Mouse (Mus musculus): Measurements from ENCODE around the gene Tango6. TPM values are rescaled to one million over a fixed set of nuclear protein-coding genes. Genes with fewer than 3 reads are reported as not detected.
"Not testable (repeated sequence)": the region's sequence is repeated elsewhere in the genome, so short reads cannot be mapped to it uniquely, and the experiment has no call there.

Gene Tango6
- total RNA-seq, 2 experiments from 2014 or later = 2.0 to 3.5 TPM

DNA sequence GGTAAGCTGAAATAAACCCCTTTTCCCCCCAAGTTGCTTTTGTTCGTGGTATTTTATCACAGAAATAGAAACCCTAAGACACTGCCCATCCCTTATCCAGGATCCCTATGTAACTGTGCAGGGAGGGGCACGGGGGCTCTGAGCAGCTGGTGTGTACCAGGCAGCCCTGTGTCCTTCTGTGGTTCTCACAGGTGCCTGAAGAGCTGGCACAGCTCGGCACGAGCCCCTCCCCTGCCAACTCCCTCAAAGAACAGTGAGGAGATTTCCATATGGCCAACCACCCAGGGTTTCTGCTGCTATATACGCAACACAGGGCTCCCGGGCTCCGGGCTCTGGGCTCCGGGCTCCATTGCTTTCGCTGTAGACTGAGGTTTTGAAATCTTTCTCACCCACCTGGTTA, 182.5 kb downstream of the Tango6 start:
- ATAC-seq (replicated peaks; ENCODE audit: low FRiP score, poor library complexity, severe bottlenecking) = no peak

DNA sequence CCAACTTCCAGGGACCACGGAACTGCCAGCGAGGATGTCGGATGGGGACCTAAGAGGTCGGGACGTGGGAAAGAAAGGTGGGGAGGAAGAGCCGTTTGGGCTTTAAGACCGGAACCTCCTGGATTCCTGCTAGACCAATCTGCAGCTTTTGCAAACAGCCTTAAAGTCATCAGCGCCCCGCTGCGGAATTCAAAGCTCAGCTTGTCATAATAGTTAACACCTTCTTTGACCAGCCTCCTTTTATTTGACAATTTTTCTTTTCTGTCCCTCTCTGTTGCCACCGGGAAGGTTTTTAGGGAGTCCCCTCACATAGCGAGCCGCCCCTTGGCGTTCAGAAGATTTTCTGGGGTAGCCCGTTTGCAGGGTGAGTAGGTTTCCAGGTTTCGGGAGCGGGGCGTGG, 187.2 kb downstream of the Tango6 start, which contains the start of gene Has3:
TSS of gene Has3 (plus strand) at position 192 of the 400 bp plus-strand sequence.
- ATAC-seq (replicated peaks; ENCODE audit: low FRiP score, poor library complexity, severe bottlenecking) = no peak

DNA sequence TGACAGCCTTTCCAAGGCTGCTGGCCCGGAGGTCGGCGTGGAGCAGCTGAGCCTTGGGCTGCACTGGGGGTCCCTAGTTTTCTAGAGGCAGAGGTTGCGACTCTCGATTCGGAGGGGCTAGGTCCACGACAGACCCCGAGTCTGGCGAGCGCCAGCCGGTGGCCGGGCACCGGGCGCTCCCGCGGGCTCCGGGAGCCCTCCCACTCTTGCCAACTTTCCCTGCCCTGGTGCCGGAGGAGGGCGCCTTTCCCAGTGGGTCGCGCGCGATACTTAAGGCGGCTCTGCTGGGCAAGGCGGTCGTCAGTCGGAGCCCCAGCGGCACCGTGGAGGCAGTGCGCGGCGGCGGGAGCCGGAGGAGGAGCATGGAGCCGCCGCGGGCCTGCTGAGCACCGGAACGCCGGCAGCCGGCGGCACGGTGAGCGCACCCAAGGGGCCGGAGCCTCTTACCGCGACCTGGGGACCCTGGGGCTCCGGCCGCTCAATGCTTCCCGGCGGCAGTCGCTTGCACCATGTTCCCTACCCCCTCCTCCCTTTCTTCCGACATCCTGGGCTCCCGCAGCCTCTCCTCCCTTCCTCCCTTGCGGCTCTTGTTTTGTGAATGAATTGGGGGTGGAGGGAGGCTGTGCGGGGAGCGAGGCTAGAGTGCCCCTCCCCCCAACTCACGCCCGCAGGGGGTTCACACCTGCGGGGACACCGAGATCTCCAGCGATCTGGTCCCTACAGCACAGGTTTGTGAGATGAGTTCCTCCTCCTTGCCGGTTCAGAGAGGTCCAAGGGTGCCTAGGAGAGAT, 187.9 kb downstream of the Tango6 start:
- no peak for ATAC-seq (replicated peaks; ENCODE audit: low FRiP score, poor library complexity, severe bottlenecking)

DNA sequence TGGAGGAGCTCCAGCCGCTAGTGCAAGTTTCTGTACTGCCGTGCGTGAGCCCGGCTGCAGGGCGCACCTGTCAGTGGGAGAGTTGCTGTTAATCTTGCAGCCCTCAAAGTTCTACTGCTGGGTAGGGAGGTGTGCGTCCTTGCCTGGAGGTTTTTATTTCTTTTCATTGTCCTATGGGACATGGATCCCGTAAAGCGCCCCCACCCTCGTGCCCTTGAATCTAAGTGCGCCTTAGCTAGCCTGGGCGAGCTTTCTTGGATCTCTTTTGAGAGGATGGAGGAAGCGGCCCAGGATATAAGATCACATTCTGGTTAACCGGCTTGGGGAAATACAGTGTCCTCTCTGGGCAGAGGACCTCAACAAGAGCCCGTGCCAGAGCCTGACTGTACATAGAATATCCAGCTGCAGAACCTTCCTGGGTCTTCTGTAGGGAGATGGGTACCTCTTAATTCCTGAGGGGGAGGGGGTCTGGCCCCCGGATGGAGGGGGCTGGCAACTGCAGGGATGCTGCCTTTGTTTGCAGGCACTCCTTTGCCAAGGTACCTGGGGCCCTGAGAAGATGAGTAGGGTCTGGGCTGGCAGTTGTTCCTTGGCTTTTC, 188.6 kb downstream of the Tango6 start:
- ATAC-seq (replicated peaks; ENCODE audit: low FRiP score, poor library complexity, severe bottlenecking) = no peak

DNA sequence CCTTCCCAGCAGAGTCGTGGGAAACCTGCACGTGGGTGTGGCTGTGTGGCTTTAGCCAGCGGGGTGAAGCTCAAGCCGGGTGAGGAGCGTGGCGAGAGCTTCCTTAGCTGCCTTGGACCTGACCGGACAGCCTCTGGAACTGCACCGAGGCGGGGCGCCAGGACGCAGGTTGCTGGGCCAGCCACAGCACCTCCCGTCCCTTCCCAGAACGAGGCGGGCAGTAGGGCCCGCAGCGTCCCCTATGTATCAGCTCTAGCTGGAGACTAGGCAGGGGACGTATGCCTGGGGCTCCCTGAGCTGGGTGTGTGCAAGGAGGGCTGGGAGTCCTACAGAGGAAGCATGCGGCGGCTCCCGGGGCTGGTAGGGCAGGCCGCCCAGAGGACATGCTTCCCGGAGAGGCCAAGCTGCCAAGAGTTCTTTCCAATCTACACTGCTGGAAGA, 189.1 kb downstream of the Tango6 start:
- ATAC-seq (replicated peaks; ENCODE audit: low FRiP score, poor library complexity, severe bottlenecking) = no peak

DNA sequence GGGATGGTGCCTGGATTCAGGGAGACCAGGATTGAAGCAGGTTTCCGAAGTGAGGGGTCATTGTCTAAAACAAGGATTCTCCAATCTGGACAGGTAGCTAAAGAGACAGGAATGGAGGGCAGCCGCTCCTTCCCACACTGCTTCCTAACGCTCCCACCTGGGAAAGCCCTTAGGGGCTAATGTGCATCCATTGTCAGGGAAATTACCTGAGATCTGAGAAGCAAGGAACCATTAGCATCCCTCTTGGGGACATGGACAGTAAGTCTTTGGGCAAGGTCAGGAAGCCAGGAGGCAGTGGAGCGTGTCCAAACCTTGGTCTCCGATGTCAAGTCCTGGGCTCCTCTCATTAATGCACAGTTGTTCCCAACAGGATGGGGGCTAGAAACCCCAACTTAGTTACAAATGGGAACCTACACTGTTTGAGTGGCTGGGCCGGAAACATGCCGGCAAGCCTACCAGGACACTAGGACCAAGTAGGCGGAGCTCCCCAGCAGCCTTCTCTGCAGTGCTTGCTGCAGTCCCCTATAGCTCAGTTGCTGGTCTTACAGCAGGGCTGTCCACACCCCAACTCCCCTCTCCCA, 189.7 kb downstream of the Tango6 start:
- no peak for ATAC-seq (replicated peaks; ENCODE audit: low FRiP score, poor library complexity, severe bottlenecking)

DNA sequence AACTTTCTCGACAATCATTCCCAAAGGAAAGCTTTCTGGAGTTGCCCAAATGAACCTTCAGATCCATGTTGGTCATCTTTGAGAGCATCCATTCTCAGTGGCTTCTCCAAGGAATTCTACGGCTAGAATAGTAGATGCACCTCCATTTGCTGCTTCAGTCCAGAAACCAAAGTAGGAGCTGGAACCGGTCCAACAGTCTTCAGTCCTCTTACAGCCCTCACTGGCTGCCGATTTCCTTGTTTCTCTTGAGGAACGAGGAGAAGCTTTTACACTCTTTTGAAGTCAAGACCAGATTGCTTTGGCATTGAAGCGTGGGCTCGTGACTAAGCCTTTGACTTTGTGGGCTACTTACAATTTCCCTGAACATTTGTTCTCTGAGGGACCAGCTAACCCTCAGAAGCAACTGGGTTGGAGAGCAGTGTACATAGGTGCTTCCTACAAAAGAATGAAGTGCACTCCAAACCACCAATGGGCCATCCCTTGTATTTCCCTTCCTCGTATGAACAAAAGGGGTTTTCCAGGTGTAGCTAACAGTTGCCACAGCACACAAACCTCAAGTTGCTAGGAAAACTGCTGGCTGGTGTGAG, 197.3 kb downstream of the Tango6 start:
- ATAC-seq (replicated peaks; ENCODE audit: low FRiP score, poor library complexity, severe bottlenecking) = no peak

DNA sequence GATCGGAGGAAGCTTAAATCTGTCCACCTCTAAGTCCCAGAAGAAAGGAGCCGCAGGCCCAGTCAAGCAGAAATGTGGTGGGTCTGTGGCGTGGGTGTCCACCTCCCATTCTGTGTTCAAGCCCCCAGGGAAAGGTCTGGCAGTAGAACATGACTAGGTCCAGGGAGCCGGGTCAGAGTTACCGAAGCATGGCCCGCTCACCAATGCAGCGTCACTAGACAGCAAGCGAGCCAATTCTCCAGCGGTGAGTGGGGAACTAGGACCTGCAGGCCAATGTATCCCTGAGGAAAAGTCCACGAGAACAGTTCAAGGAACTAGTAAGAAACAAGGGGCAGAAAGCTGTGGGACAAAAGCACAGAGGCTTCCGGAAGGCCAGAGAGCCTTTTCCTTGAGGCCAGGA, 201.2 kb downstream of the Tango6 start:
- not testable (repeated sequence) for ATAC-seq (replicated peaks; ENCODE audit: low FRiP score, poor library complexity, severe bottlenecking)

DNA sequence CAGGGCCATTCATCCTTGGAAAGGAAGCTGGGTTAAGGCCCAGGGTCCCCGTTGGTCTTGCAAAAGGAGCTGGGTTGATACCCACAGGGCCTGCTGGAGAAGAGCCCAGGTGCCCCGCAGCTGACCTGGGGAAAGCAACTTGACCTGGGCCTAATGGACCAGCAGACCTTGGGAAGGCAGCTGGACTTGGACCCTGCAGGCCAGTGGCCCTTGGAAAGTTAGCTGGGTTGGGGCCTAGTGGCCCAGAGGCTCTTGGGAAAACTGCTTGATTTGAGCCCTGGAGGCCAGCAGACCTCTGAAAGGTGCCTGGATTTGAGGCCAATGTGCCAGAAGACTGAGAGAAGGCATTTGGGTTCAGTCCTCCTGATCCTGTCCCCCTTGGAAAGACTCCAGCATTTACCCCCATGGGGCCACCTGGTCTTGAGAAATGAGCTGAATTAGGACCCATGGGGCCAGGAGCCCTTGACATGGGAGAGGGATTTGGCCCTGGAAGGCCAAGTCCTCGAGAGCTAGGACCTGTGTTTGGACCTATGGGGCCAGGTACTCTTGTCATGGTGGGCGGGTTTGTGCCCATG, 202.0 kb downstream of the Tango6 start:
- ATAC-seq (replicated peaks; ENCODE audit: low FRiP score, poor library complexity, severe bottlenecking) = not testable (repeated sequence)

DNA sequence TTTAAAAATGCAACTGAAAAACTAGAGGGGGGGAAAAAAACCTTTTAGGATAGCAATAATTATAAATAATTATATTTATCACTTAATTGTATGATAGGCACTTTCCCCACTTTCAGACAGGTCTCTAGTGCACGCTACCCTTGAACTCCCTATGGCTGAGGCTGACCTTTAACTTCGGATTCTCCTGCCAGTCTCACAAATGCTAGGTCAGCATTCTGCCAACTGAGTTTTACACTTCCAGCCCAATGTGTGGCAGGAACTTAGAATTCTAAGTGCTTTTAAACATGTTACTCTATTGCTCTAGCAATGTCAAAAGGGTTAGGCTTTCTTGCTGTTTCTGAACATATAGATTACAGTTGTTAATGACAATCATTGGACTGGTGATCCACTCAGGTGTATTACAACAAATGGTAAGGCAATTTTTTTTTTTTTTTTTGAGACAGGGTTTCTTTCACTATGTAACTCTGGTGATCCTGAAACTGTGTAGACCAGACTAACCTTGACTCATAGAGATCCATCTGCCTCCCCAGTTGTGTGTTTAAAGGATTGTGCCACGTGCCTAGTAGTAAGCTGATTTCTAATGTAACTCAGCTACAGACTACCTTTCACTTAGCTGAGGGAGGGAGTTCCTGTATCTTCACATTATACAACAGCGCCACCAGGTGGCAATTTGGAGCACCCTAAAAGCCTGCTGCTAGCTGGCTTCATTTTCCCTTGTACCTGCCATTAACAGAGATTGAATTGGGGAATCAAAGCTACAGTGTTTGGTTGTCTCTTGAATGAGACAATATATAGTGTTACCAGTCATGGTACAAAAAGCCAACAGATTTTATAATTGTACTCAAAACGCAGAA, 204.7 kb downstream of the Tango6 start:
- ATAC-seq (replicated peaks; ENCODE audit: low FRiP score, poor library complexity, severe bottlenecking) = peak; percentile 55; the same call in 1 of the 2 replicates

DNA sequence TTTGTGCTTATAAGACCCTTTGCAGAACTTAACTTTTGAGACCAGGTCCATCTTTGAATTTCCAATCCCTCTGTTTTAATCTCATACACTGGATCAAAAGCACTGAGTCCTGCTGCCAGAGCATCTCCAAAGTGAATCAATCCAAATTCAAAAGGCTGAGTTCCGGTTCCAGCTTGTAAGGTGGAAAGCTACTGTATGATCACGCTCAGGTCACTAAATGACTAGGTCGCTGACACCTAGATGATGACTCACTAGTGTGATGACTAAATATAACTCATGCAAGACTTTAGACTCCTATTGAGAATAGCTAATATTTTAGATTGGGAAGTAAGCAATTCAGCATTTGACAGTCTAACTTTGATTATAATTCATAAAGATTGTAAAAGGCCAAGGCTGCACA, 205.9 kb downstream of the Tango6 start:
- no peak for ATAC-seq (replicated peaks; ENCODE audit: low FRiP score, poor library complexity, severe bottlenecking)

DNA sequence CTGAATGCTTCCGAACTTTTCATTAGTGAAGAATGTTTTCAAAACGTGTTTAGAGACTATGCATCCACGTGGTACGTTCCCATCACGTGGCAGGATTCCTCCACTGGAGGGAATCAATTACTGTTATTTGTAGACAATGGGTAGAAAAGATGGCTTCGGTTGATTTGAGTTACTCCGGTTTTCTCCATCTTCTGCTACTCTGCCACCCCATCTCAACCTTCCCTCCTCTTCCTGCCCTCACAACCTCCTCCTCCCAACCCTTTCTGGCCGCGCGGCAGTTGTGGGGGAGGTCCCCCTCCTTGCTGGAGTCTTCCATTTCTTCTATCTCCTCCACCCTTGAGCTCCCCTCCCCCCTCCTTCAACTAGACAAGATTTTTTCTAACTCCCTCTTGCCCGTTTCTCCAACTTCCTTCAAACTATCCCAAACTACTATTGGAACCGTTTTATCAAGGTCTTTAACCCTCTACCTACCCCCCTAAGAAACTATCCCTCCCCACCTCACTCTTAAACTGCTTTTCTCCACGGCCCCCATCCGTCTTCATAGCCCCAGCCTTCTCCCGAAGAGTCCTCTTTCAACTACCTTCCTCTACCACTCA, 209.4 kb downstream of the Tango6 start:
- no peak for ATAC-seq (replicated peaks; ENCODE audit: low FRiP score, poor library complexity, severe bottlenecking)

DNA sequence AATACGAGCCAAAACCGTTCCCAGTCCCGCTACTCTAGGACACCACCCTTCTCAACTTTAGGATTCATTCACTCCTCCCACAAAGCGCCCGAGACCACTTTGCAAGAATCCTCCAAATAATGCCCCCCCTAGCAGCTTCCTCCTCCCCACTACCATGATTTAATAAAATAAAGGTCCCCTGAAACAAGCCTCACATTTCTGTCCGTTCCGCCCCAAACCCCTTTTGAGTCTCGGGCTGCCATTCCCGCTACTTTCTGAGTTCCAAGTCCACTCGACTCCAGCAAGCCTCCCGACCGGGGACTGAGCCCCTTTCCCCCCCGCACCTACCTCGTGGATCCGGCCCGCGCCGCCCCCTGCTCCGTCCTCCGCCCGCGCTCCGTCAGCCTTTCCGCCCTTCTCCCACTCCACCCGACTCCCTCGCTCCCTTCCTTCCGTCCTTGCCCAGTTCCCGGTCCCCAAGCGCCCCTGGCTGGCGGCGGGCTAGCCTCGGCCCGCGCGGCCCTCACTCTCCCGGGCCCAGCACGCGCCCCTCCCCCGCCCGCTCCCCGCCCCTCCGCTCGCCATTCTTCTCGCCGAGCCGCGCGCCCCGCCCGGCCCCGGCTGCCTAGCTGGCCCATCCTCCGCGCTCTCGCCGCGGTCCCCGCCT, 210.1 kb downstream of the Tango6 start:
- peak; percentile 31 for ATAC-seq (replicated peaks; ENCODE audit: low FRiP score, poor library complexity, severe bottlenecking)

DNA sequence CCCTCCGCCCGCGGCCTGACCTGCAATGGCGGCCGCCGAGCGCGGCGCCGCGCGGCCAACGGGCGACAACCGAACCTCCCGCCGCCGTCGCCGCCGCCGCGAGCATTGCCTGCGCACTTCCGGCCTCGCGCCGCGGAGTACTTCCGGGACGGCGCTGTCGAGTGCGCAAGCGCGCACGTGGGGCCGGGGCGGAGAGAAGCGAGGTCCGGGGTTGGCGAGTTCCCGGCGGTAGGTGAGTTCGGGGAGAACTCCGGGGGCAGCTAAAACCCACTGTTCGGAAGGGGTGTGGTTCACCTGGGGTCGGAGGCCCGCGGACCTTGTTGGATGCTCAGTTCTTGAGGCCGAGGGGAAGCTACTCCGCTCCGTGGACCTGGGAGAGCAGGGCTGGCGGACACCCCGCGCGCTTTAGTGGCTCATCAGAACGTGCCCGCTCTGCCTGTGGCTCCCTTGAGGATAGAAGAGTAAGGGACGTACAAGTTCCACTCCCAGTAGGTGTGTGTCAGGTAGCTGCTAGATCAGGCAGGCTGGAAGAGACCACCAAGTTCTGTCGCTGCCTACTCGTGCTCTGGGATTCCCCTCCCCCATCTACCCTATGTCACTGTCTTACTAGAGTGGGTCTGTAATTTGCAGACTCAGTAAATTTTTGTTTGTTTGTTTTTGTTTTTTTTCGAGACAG, 210.8 kb downstream of the Tango6 start, which contains the start of gene Utp4:
TSS of gene Utp4 (plus strand) at position 156 of the 676 bp plus-strand sequence.
- peak; percentile 95 for ATAC-seq (replicated peaks; ENCODE audit: low FRiP score, poor library complexity, severe bottlenecking)

DNA sequence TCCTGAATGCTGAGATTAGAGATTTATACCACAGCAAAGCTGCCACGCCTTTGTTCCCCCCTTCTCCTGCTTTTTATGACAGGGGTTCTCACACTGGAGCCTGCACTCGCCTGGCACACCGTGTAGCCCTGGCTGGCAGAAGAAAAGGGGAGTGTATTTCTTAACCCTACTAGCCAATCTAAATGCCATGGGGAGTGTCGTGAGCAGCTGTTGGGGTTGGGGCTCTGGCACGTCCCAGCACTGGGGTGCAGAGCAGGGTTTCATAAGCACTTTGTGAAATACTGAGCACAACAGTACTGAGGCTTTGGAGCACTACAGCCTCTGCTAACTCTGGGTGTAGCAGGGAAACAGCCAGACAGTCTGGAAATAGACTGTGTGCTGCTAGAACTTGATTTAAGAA, 216.6 kb downstream of the Tango6 start:
- ATAC-seq (replicated peaks; ENCODE audit: low FRiP score, poor library complexity, severe bottlenecking) = no peak
